Mouse (Mus musculus): ENCODE results near the gene Adamts4.

GRCm38 (mm10) chr1:171257781-171258180, 7.6 kb downstream of the Adamts4 start:
- TF ChIP-seq CTCF (IDR thresholded peaks at IDR 0.05; ENCODE audit: insufficient read depth, low read depth, low read length) (no peak), POLR2A (IDR thresholded peaks at IDR 0.05; ENCODE audit: insufficient read depth, low read depth, low read length) (no peak)
